Mouse (Mus musculus) WW6 (cell line): Measurements from ENCODE around the gene Apoc4.

Experiments used
- DNase-seq: peaks from one replicate; pipeline ENCODE4 v3.0.0-alpha.2; 2013; ENCODE audit warnings: low read depth, low spot score

Apoc4 gene

DNA sequence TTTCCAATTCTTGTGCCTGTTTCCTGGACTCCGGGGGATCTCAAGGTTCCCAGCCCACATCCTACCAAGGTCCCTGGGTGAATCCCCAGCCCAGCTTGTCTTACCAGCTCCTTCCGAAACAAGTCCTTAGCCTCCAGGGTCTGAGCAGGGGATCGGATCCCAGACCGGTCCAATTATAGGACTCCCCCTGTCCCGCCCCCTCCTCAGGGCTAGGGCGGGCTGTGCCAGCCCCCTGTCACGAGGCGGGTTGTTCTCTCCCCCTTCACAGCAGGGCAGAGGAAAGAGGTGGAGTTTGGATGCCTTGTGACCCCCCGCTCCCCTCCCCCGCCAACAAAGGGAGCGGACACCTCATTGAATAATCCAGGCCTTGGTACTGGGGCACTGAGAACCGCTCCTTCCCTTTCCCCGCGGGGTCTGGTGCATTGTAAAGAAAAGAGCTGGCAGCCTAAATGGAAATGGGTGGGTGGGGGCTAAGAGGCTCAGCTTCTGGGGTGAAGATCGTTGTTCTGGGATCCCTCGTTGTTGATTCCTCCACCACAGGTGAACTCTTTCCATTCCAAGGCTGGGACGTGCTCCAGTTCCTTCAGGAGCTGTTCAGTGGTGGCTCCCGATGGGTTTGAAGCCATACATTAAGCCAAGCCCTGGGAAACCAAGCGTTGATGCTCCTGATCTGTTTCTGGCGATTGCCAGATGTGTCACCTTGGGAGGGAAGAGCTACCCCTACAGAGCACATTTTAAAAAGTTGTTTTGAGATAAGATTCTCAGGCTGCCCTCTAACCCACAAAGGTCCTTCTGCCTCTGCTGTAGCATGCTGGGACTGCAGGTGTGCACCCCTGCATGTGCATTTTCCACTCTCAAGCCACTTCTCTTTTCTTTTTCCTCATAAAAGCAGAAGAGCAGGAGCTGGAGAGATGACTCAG, 17.9 kb upstream of the Apoc4 start, which contains the start of gene Apoe:
Gene Apoe, minus strand, starts transcription at position 282 of the 920 bp plus-strand sequence.
- no peak for DNase-seq

DNA sequence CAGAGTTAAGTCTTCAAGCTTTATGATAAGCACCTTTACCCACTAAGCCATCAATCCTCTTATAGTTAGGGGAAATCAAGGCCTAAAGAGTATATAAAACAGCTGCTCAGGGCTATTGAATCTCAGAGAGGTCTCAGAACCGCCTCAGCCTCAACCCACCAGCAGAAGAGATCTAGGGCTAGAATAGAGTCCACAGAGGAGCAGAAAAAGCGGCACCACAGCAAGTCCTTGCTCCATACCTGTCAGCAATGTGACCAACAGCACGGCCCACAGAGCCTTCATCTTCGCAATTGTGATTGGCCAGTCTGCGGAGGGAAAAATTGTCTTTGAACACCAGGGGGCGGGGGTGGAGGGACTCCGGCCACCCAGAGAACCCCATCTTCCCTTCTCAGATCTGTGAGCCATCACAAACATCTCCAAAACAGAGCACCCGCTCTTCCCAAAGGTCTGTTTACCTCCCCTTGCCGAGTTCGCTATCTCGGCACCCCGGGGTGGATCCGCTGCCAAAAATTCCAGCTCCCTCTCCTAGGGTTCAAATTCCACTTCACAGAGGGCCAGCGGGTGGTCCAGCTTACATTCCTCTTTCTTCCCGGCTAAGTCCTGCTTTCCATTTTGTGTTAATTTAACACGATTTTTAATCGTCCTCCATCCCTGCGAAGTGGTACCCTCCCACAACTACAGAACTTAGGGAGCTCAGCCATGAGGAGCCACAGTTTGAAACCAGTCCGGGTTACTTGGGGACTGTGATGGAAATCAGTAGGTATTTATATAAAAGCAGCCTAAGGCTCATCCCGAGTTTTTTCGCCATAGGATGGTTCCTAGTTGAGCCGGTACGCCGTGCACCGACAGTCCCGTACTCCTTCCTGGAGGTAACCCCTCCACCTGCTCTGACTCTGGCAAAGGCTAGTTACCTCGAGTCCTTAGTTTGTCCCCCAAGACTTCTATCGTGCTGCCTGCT, 16.9 kb upstream of the Apoc4 start:
- no peak for DNase-seq

DNA sequence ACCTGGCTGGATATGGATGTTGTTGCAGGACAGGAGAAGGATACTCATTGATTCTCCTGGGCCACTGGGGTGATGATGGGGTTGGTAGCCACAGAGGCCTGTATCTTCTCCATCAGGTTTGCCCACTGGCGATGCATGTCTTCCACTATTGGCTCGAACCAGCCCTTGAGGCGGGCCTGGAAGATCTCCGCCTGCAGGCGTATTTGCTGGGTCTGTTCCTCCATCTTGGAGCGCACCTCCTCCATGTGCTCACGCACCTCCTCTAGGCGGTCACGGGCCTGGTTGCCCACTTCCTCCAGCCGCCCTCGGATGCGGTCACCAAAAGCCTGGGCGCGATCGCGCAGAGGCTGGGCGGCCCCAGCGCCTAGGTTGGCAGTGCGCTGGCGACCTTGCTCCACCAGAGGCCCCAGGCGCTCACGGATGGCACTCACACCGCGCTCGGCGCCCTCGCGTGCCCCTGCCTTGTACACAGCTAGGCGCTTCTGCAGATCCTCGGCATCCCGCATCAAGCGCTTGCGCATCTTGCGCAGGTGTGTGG, 15.1 kb upstream of the Apoc4 start:
- no peak for DNase-seq

DNA sequence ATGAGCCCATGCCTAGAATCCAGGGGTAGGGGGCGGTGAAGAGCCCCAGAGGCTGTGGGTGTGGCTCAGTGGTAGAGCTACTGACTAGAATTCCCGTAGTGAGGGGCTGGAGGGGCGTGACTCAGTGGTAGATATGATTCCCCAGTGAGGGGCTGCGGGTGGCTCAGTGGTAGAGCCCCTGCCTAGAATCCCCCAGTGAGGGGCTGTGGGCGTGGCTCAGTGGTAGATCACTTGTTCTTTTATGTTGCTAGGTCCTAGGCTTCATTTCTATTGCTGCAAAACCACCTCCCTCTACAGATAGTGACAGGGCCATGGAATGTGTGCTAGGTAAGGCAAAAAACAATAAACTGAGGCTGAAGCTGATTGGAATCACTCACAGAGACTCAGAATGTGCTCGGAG, 14.6 kb upstream of the Apoc4 start:
- no peak for DNase-seq

DNA sequence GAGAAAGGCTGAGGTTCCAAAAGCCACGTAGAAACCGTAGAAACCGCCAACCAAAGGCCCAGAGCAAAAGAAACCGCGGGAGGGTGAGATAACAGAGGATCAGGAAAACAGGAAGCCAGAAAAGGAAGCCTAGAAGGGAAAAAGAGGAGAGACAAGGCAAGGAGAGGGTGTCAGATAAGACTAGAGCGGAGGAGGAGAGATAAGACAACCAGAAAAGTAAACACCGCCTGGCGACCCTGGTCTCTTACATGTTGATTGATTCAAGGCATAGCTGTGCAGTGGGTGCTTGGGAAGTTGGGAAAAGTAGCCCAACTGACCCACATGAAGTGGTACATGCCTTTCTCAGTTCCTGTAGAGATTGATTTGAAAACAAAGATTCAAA, 13.9 kb upstream of the Apoc4 start:
- DNase-seq: no peak

DNA sequence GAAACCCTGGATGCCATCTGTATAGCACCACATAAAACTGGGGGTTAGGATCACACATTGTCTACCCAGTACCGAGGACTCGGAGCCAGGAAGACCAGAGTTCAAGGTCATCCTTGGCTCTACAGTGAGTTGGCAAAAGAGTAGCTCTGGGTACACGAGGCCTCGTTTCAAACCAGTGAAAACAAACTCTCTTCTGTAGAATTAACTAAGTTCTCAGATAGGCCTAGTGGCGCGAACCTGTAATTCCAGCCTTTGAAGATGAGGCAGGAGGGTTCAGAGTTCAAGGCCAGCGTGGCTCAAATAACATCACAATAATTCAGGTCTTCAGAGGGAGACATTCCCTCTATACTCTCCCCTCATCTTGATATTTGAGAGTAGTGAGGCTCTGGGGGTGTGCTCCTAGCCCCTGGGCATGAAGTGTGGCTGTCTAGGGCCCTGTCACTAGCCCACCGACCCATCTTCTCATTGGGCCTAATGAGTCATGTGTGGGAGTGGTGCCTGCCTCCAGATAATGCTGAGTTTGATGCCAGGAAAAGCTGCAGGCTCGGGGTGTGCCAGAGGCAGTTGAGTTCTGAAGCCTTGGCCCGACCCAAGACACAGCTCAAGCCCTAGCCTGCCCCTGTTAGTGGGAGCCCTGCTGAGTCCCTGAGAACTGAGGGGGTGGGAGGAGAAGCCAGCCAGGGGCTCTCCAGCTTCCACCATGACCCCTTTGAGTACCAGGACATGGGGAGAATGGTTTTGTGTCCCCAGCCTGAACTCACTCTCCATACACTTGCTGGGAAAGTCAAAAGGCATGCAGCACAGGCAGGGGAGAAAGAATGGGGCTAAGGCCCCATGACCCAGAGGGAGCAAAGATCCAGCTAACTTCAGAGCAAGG, 13.3 kb upstream of the Apoc4 start:
- DNase-seq: no peak

DNA sequence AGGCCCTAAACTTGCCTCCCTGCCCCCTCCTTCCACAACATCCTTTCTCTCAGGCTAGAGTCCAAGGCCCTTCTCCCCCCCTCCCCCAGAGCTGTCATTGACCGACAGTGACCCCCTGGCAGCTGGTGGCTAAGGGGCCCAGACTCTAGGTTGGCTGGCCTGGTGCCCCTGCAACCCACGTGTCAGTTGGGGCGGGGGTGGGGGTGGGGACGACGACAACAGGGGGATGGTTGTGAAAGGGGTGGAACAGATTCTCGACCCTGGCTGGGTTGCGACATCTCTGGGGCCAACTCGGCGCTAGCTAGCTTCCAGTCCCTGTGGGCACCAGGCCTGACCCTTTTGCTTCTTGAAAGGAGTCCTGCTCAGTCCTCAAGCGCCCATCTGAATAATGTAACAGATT, 12.1 kb upstream of the Apoc4 start:
- DNase-seq: no peak

DNA sequence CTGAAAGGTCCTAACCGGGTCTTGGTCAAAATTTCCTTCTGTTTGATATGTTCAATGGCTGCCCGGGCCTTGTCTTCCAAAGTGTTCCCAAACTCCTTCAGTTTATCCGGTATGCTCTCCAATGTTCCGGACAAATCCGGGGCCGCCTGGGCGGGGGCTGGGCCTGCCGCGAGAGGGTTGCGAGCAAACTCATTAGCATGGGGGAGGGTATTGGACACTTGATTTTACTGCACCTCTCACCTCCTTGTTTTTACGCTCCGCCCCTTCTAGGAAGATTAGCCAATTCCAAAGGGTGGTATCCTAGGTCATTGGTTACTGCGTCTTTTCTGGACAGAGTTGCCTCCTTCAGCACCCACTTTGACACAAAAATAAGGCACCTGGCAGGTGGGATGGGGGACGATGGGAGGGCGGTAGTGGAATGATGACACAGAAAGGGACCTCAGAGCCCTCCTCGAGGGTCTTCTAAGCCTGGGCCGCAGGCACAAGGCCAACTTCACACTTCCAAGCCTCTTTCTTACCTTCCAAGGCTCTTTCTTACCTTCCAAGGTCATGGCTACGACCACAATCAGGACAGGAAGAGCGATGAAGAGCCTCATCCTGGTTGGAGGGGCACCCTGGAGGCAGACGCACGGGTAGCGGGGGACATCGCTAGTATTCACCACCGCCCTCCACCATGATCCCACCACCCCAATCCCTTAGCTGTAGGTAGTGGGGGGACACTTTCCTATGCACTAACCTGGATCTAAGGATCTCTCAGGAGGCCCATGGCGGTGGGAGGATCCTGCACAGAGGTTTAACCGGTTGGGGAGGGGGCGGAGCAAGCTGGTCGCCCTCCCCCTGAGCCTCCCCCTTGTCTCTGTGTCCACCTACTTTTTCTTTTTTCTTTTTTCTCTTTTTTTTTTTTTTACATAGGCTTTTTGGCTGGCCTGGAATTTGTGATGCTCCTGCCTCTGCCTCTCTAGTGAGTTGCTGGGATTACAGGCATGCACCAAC, 10.9 kb upstream of the Apoc4 start, which contains the start of gene Apoc1:
Gene Apoc1, minus strand, starts transcription at position 788 of the 993 bp plus-strand sequence.
- no peak for DNase-seq

DNA sequence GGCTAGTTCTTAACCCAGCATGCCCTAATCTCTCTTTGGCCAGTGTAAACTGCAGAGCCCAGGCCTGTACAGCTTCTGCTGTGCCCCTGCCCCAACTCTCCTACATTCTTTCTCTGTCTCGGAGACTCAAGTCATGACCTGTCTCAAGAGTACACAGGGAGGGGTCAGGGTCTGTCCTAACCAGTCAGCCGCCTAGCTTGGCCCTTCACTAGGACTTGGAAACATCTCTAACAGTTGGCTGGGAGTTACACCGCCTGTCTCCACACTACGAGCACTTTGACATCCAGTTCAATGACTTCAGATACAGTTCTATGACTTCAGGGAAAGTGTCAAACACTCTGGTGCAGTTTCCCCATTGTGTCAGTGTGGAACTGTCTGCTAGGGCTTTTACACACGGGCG, 10.2 kb upstream of the Apoc4 start:
- DNase-seq: no peak

DNA sequence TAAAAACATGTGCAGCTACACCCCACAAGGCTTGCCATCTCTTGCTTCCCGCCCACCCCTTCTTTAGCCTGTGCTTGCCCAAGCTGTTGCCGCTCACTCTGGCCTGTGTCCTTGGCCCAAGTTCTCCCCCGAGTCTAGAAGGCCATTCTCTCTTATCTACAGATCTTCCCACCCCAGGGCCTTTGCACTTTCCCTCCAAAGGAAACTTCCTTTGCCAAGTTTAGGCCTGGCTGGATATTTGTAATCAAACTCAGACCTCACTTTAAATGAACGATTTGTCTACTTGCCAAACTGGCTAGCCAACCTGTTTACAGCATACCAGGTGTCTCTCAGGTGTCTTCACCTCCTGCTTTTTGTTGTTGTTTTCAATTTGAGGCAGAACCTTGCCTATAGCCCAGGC, 9.6 kb upstream of the Apoc4 start:
- DNase-seq: no peak

DNA sequence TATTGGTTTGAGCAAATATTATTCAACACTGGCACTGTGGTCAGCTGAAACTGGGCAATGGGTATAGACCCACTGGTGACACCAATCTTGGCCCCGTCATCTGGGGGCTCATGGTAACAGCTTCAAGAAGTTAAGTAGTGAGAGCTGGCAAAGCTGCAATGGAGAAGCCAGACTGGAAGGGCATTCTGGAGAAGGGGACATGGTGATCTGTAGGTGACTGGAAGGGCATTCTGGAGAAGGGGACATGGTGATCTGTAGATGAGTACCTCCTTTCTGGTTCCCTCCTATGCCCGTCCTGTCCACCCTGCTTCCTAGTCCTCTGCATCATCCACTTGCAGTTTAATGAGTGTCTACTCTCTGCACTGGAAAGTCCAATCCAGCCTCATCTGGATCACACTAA, 7.3 kb upstream of the Apoc4 start:
- DNase-seq: no peak

DNA sequence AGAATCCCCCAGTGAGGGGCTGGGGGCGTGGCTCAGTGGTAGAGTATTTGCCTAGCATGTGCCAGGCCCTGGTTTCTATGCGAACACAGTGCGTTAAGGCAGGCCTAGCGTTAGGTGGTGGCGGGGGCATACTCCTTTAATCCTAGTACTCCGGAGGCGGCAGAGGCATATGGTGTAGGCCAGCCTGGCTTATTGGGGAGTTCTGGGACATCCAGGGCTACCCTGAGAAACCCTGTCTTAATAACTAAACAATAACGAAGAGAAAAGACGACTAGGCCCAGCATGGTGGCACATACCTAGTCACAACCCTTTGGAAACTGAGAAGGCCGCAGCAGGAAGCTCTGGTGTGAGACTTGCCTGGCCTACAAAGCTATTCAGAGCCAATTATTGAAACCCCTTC, 6.8 kb upstream of the Apoc4 start:
- no peak for DNase-seq

DNA sequence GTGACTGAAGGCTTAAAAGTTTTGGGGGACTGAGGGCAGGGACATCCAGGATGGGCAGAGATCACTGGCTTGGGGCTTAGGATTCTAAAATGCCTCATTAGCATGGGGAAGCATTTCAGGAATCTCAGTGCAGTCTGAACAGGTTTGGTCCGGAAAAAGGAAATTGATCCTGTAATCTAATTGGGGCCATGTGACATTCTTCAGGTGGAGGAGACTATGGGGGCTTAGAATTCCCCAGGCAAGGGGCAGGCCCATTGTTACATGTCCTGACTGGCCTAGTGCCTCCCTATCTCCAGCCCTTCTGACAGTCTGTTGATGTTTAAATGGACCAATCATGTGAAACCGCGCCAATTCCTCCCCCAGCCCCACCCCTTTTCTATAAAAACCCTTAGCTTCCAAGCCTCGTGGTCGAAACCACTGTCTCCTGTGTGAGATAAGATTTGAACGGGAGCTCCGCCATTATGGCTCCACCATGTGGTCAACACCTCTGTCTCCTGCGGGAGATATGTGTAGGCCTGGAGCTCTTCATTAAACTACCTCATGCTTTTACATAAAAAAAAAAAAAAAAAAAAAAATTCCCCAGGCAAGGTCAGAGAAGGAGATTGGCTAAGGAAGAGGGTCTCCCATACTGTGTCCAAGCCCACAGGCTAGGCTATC, 5.8 kb upstream of the Apoc4 start:
- peak; percentile 76 for DNase-seq

DNA sequence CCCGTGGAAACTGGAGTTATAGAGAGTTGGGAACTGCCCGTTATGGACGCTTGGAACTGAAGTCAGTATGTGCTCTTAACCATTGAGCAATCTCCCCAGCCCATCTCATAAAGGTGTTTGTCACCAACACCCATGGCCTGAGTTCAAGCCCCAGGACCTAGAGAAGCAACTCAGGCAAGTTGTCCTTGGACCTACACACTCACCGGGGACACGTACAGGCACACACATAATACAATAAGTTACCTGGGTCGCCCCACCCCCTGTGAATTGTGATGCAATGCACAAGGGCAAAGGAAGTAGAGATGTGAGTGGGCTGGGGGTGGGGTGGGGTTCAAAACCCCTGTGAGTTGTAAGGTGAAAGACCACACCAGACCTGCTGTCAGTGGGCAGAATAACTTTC, 5.2 kb upstream of the Apoc4 start:
- DNase-seq: no peak

DNA sequence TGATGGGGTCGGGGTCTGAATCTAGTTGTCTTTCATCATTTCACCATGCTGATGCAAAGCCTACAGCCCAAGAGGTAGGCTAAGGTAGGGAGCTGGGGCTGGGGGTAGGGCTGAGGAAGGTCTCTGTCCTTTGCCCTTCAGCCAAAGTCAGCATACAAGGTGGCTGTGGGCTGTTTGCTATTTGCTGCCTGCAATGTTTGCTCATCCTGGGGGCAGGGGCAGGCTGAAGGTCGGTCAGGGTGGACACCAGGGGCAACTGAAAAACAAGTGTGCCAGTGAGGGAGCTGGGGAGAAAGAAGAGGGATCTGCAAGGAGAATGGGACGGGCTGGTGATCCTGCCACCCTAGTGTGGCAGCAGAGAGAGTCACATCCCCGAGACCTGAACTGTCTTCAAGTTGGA, 4.1 kb upstream of the Apoc4 start:
- no peak for DNase-seq

DNA sequence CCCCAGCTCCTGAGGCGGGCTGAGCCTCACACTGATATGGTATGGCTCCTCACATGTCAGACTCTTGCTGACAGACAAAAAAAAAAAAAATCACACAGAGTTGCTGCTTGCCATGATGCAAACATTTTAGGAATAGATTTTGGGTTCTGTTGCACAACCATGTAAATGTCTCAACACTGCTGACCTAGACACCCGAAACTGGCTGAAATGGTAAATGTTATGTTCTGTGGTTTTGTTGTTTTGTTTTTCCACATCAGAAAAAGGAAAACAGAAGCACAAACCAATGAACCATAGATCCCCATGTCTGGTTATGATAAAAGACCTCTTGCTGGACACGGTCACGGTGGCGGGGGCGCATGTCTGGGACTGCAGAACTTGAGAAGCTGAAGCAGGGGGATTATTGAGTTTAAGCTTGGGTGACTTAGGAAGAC, 2.5 kb upstream of the Apoc4 start:
- DNase-seq: no peak

DNA sequence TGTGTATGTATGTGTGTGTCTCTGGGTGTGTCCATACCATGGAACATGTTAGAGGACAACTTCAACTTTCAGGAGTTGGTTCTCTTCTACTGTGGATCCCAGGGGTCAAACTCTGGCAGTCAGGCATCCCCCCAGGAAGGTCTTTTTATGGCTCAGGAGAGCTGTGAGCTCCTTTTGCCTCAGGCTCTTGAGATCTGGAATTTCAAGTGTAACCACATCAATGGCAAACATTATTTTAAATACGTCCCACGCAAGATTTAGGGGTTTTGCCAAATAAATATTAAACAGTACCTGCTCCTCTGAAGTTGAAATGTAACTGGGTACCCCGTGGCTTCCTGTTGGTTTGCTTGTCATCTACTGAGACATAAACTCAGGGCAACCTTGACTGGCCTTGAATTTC, 1.7 kb upstream of the Apoc4 start:
- no peak for DNase-seq

DNA sequence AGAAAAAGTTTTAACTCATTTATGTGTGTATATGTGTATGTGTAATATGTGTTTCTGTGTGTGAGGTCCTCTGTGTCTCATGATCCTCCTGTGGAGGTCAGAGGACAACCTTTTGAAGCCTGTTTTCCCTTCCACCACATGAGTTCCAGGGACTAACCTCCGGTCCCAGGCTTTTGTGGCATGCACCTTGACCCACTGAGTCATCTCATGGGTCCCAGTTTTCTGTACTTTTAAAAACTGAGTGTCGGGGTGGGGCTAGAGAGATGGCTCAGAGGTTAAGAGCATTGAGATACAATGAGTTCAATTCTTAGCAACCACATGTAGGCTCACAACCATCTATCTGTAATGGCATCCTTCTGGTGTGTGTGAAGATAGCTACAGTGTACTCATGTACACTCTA, 577 bp downstream of the Apoc4 start:
- no peak for DNase-seq

DNA sequence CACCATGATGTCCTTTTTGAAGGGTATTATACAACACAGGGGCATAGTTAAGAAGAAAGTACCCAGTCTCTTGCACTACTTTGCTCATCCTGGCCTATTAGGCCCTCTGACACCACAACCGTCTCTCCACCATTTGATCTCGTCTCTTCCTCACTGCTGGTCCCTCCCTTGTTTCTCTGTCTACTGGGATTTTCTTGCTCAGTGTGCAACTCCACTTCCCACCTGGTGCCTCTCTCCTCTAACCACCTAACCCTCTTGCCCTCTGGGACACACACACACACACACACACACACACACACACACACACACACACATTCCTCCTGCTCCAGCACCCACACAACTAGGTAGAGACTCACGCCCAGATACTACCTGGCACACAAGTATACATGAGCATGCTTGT, 2.4 kb downstream of the Apoc4 start:
- no peak for DNase-seq
